Mouse (Mus musculus): ENCODE data around the gene Mrps14. TPM values are rescaled to one million over a fixed set of nuclear protein-coding genes. Genes with fewer than 3 reads are reported as not detected.
A peak's percentile ranks its signal among the peaks of the same experiment; 100 is the strongest.

The Mrps14 gene
- polyA plus RNA-seq, 1 experiment, result 39.1 TPM

GRCm38 (mm10) chr1:160217898-160218297, 22.9 kb downstream of the Mrps14 start:
- WGBS, result 93% methylated on average over 3 of the region's 3 CpGs
- no peak for DNase-seq (ENCODE audit: low read depth, low spot score)

- DNase-seq (ENCODE audit: low read depth, low spot score), result no peak
- 75% methylated on average over 2 of the region's 2 CpGs for WGBS
Observed at GRCm38 (mm10) chr1:160224093-160224492, 29.1 kb downstream of the Mrps14 start.

GRCm38 (mm10) chr1:160227196-160227595, 32.2 kb downstream of the Mrps14 start:
- WGBS, result 92% methylated on average over 4 of the region's 4 CpGs
- no peak for DNase-seq (ENCODE audit: low read depth, low spot score)

- DNase-seq (ENCODE audit: low read depth, low spot score), result no peak
Observed at GRCm38 (mm10) chr1:160227850-160228249, 32.8 kb downstream of the Mrps14 start.

GRCm38 (mm10) chr1:160231013-160231412, 36.0 kb downstream of the Mrps14 start:
- peak; percentile 18 for DNase-seq (ENCODE audit: low read depth, low spot score)
- 26% methylated on average over 4 of the region's 4 CpGs for WGBS

- 96% methylated on average over 3 of the region's 3 CpGs for WGBS
- no peak for DNase-seq (ENCODE audit: low read depth, low spot score)
Observed at GRCm38 (mm10) chr1:160232113-160232512, 37.1 kb downstream of the Mrps14 start.

GRCm38 (mm10) chr1:160233921-160234320, 38.9 kb downstream of the Mrps14 start:
- no peak for DNase-seq (ENCODE audit: low read depth, low spot score)

- 93% methylated on average over 2 of the region's 2 CpGs for WGBS
- DNase-seq (ENCODE audit: low read depth, low spot score), result no peak
Observed at GRCm38 (mm10) chr1:160237981-160238380, 43.0 kb downstream of the Mrps14 start.

GRCm38 (mm10) chr1:160238852-160239443, 43.9 kb downstream of the Mrps14 start:
- no peak for DNase-seq (ENCODE audit: low read depth, low spot score)
- 95% methylated on average over 1 of the region's 1 CpGs for WGBS

GRCm38 (mm10) chr1:160240091-160240490, 45.1 kb downstream of the Mrps14 start:
- no peak for DNase-seq (ENCODE audit: low read depth, low spot score)
- 61% methylated on average over 2 of the region's 2 CpGs for WGBS

- whole genome bisulfite sequencing, result 97% methylated on average over 5 of the region's 5 CpGs
- no peak for DNase-seq (ENCODE audit: low read depth, low spot score)
Observed at GRCm38 (mm10) chr1:160244689-160245088, 49.7 kb downstream of the Mrps14 start.

- WGBS, result 68% methylated on average over 2 of the region's 2 CpGs
- DNase-seq (ENCODE audit: low read depth, low spot score), result no peak
Observed at GRCm38 (mm10) chr1:160245954-160246353, 50.9 kb downstream of the Mrps14 start.

GRCm38 (mm10) chr1:160246844-160247243, 51.8 kb downstream of the Mrps14 start:
- DNase-seq (ENCODE audit: low read depth, low spot score), result no peak
- 65% methylated on average over 4 of the region's 4 CpGs for WGBS

- no peak for DNase-seq (ENCODE audit: low read depth, low spot score)
Observed at GRCm38 (mm10) chr1:160247473-160247872, 52.5 kb downstream of the Mrps14 start.

GRCm38 (mm10) chr1:160249786-160250185, 54.8 kb downstream of the Mrps14 start:
- 70% methylated on average over 3 of the region's 3 CpGs for WGBS
- no peak for DNase-seq (ENCODE audit: low read depth, low spot score)

More at GRCm38 (mm10) chr1:160247473-160247872, 52.5 kb downstream of the Mrps14 start:
- 88% methylated on average over 9 of the region's 9 CpGs for WGBS

GRCm38 (mm10) chr1:160250782-160251181, 55.8 kb downstream of the Mrps14 start:
- no peak for DNase-seq (ENCODE audit: low read depth, low spot score)
- 58% methylated on average over 4 of the region's 4 CpGs for WGBS

GRCm38 (mm10) chr1:160251388-160252007, 56.5 kb downstream of the Mrps14 start:
- 71% methylated on average over 5 of the region's 5 CpGs for WGBS
- DNase-seq (ENCODE audit: low read depth, low spot score), result no peak

Other genes with a start within 250 kb of the Mrps14 start
- 3.2 and 3.8 TPM in 2 replicates for gene 4930523C07Rik, start 150.8 kb upstream of the Mrps14 start, polyA plus RNA-seq (2012; rRNA removed)
- 0.18 and 0.20 TPM in 2 replicates for gene Tnn, start 41.6 kb upstream of the Mrps14 start, polyA plus RNA-seq (2012; rRNA removed)
- 5.1 and 7.9 TPM in 2 replicates for gene Cacybp, start 17.7 kb downstream of the Mrps14 start, polyA plus RNA-seq (2012; rRNA removed)

Data from large intestine, adult 2 months (tissue).